Mouse (Mus musculus) neural tube, embryonic 15.5 days (tissue): ENCODE data around the gene Ctrb1. TPM values are rescaled to one million over a fixed set of nuclear protein-coding genes. Genes with fewer than 3 reads are reported as not detected.

Source experiments
- ATAC-seq: fragments of 200-750 bp; cut with Nextera tagmentation; 2 replicates; pipeline ENCODE4 v1.8.0; 2017; ENCODE audit warnings: mild to moderate bottlenecking, moderate TSS enrichment, moderate library complexity; ENCODE audit not compliant: low FRiP score
- H3K27ac ChIP-seq: fragments of 300-500 bp; sonication (generic); replicated peaks from 2 replicates; pipeline ENCODE4 v1.5.1; 2015; ENCODE audit warnings: mild to moderate bottlenecking, inconsistent platforms
- H3K27me3 ChIP-seq: fragments of 300-500 bp; sonication (generic); replicated peaks from 2 replicates; pipeline ENCODE4 v1.6.1; 2015; ENCODE audit warnings: inconsistent platforms
- H3K36me3 ChIP-seq: fragments of 300-500 bp; sonication (generic); 2 replicates; pipeline ENCODE4 v1.6.1; 2015; ENCODE audit warnings: inconsistent platforms
- H3K4me1 ChIP-seq: fragments of 300-500 bp; sonication (generic); 2 replicates; pipeline ENCODE4 v1.6.1; 2015; ENCODE audit warnings: inconsistent platforms
- H3K4me2 ChIP-seq: fragments of 300-500 bp; sonication (generic); 2 replicates; pipeline ENCODE4 v1.6.1; 2015; ENCODE audit warnings: inconsistent platforms, mild to moderate bottlenecking, moderate library complexity
- H3K4me3 ChIP-seq: fragments of 300-500 bp; sonication (generic); replicated peaks from 2 replicates; pipeline ENCODE4 v1.5.1; 2015; ENCODE audit warnings: mild to moderate bottlenecking, inconsistent platforms
- H3K9ac ChIP-seq: fragments of 300-500 bp; sonication (generic); replicated peaks from 2 replicates; pipeline ENCODE4 v1.6.1; 2015; ENCODE audit warnings: mild to moderate bottlenecking, inconsistent platforms
- H3K9me3 ChIP-seq: fragments of 300-500 bp; sonication (generic); replicated peaks from 2 replicates; pipeline ENCODE4 v1.6.1; 2016; ENCODE audit warnings: inconsistent platforms
- WGBS: fragments of 180-500 bp; shearing (Covaris S2); methylation state at CpG from one replicate; pipeline ENCODE4 v1.1.7; 2015; ENCODE audit warnings: mixed read lengths; 5-methylcytosine and 5-hydroxymethylcytosine counted together
- polyA plus RNA-seq: library from polyadenylated mRNA; unstranded; fragments of >200 nt; fragmentation: Nextera tagmentation; extraction: Ambion mirVana; gene quantifications from 2 replicates; pipeline ENCODE4 v1.2.1, GENCODE M21; 2015

Gene Ctrb1
- polyA plus RNA-seq, 1 experiment from 2014 or later: not detected

DNA sequence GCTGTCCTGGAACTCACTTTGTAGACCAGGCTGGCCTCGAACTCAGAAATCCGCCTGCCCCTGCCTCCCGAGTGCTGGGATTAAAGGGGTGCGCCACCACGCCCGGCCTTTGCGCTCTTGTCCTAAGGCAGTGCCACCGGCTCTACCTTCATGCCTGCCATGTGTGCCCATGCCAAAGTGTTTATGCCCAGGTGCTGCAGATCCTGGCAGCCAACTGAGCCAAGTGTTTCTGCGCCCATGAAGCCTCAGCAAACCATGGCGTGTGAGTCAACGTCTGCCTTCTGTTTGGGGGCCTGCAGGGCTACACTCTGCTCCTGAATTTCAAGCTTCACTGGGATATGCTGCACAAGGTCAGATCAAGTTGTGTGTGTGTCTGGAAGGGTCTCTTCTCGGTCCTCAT lies 13.8 kb upstream of the Ctrb1 start:
- no peak for ATAC-seq
- Histone ChIP-seq H3K4me1 (no peaks in the 10 kb centered on the region), H3K27ac (no peak overlapping the region), H3K4me3 (no peak overlapping the region), H3K36me3 (peaks cover 7% of the 10 kb centered on the region), H3K9ac (no peak overlapping the region), H3K27me3 (no peaks in the 10 kb centered on the region), H3K4me2 (no peak overlapping the region), H3K9me3 (no peaks in the 10 kb centered on the region)
- 95% methylated on average over 12 of the region's 12 CpGs for WGBS

DNA sequence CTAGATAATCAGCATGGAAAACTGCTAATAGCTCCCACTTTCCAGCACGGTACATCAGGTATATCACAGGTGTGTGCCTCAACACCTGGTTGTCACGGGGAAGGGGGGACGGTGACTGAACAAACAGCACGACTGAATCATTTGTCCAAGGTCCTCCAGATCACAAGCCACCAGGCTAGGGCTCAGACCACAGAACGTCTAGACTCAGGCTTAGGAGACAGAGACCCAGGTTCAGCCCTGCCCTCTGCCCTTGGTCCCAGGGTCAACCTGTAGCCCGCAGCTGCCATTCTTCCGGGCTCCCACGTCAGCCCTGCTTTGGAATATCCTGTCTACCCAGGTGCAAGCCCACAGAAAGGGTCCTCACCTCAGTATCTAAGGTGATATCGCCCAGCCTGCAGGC lies 10.6 kb upstream of the Ctrb1 start:
- Histone ChIP-seq H3K4me3 (no peak overlapping the region), H3K9me3 (no peaks in the 10 kb centered on the region), H3K36me3 (no peaks in the 10 kb centered on the region), H3K27me3 (no peaks in the 10 kb centered on the region), H3K4me1 (no peaks in the 10 kb centered on the region), H3K9ac (no peak overlapping the region), H3K27ac (no peak overlapping the region), H3K4me2 (no peak overlapping the region)
- ATAC-seq: no peak
- WGBS: 87% methylated on average over 9 of the region's 9 CpGs

DNA sequence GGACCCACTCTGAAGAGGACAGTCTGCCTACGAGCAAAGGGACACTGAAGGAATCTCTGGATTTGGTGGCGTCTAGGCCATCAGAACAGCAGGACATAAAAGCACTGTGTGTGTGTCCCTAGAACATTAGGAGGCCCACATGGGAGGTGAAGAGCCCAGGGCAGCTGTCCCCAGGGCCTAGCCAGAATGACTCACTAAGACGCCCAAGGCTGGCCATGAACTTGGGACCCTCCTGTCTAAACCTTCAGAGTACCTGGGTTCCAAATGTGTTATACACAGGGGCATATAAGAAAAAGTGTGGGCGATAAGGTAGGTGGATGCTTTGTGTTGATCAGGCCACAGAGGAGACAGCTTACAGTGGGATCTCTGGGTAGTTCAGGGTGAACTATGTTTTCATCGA lies 9.9 kb upstream of the Ctrb1 start:
- no peak for ATAC-seq
- no peaks in the 10 kb centered on the region for H3K4me1 ChIP-seq
- no peak overlapping the region for H3K4me3 ChIP-seq
- no peak overlapping the region for H3K4me2 ChIP-seq
- H3K36me3 ChIP-seq: no peaks in the 10 kb centered on the region
- no peaks in the 10 kb centered on the region for H3K9me3 ChIP-seq
- WGBS: 92% methylated on average over 5 of the region's 5 CpGs
- no peak overlapping the region for H3K9ac ChIP-seq
- no peak overlapping the region for H3K27ac ChIP-seq
- H3K27me3 ChIP-seq: no peaks in the 10 kb centered on the region

DNA sequence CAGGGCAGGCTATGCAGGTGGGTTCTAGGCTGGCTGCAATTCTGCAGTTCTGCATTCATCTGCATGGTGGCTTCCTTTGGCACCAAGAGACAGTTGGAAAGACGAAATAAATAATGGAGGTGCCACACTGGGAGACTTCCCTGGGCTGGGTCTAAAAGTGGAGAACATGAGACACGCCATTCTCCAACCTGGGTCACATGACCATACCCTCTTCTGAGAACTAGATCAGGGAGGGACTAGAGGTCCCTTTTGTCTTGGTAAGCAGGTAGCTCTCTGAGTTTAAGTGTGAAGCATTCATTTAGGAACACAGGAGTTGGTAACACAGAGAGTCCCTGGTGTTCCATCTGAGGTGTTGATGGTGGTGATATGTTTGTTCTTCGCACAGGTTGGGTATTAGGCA lies 9.4 kb upstream of the Ctrb1 start:
- ATAC-seq: no peak
- Histone ChIP-seq H3K27me3 (no peaks in the 10 kb centered on the region), H3K27ac (no peak overlapping the region), H3K9me3 (no peaks in the 10 kb centered on the region), H3K4me1 (no peaks in the 10 kb centered on the region), H3K4me2 (no peak overlapping the region), H3K36me3 (no peaks in the 10 kb centered on the region), H3K9ac (no peak overlapping the region), H3K4me3 (no peak overlapping the region)
- 76% methylated on average over 3 of the region's 3 CpGs for WGBS

DNA sequence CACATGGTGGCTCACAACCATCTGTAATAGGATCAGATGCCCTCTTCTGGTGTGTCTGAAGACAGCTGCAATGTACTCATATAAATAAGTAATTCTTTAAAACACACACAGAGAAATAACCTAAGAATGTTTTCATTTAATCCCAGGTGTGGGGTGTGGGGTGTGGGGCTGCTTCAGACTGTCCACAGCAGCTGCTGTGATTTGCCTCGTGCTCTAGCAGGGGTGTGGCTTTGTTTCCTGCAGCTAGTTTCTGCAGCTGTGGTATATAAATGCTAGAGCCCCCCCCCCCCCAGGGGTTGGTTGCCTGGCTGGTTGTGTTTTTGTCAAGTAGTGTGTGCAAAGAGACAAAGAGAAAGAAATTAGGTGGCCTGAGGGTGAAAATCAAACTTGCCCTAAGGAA lies 8.2 kb upstream of the Ctrb1 start:
- WGBS: 31% methylated on average over 1 of the region's 1 CpGs
- no peak for ATAC-seq
- Histone ChIP-seq H3K27ac (no peak overlapping the region), H3K4me2 (no peak overlapping the region), H3K4me1 (no peaks in the 10 kb centered on the region), H3K27me3 (no peaks in the 10 kb centered on the region), H3K4me3 (no peak overlapping the region), H3K9me3 (no peaks in the 10 kb centered on the region), H3K36me3 (no peaks in the 10 kb centered on the region), H3K9ac (no peak overlapping the region)

DNA sequence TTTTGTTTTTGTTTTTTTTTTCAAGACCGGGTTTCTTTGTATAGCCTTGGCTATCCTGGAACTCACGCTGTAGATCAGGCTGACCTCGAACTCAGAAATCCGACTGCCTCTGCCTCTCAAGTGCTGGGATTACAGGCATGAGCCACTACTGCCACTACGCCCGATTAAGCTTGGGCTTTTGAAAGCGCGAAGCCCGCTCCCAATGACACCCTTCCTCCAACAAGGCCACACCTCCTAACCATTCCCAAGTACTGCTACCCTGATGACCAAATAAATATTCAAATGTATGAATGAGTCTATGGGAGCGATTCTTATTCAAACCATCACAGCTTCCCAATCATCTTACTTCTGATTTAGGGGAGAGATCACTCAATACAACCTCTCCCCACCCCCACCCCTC lies 6.8 kb upstream of the Ctrb1 start:
- Histone ChIP-seq H3K9me3 (no peaks in the 10 kb centered on the region), H3K27me3 (no peaks in the 10 kb centered on the region), H3K36me3 (no peaks in the 10 kb centered on the region), H3K4me3 (no peak overlapping the region), H3K27ac (no peak overlapping the region), H3K4me1 (0 out of 2 replicates have a peak, but pooled peaks cover 3% of the 10 kb centered on the region), H3K4me2 (no peak overlapping the region), H3K9ac (no peak overlapping the region)
- 80% methylated on average over 10 of the region's 10 CpGs for WGBS
- no peak for ATAC-seq

DNA sequence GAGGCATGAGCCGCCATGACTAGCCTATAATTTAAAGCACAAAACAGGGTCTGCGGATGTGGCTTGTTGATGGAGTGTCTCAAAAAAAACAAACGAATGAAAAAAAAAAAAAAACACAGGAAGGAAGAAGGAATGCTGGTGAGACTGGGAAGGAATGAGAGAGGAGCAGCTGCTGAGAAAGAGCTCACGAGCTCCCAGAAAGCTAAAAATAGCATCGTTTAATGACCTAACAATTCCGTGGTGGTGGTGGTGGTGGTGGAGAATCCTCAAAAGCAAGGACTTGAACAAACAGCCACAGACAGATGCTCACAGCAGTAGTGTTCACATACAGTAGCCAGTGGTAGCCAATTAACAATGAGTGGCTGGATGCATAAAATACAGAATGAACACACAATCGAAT lies 4.6 kb upstream of the Ctrb1 start:
- no peak for ATAC-seq
- Histone ChIP-seq H3K9me3 (no peaks in the 10 kb centered on the region), H3K27ac (no peak overlapping the region), H3K36me3 (no peaks in the 10 kb centered on the region), H3K4me3 (no peak overlapping the region), H3K4me2 (no peak overlapping the region), H3K9ac (no peak overlapping the region), H3K4me1 (0 out of 2 replicates have a peak, but pooled peaks cover 3% of the 10 kb centered on the region), H3K27me3 (no peaks in the 10 kb centered on the region)
- 64% methylated on average over 7 of the region's 7 CpGs for WGBS

DNA sequence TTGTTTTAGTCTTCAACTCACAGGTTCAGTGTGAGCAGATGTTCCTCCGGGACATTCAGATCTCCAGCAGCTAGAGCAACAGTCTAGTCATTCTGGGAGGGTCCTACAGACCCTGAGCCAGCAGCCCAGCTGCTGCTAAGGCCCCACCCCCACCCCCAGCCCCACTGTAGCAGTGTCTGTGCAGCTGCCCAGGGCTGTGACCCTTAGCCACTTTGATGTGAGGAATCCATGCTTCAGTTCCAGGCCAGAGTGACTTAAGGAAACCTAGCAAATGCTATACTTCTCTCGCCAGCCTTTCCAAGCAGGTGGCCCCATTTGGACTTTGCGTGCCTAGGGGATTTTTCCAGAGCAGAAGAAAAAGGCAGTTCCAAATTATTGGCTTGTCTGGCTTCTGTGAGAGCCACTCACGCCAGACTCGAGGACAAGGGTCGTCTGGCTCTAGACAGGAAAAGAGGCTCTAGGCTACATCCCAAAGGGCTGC lies 2.5 kb upstream of the Ctrb1 start:
- H3K9ac ChIP-seq: no peak overlapping the region
- H3K4me2 ChIP-seq: no peak overlapping the region
- 0 out of 2 replicates have a peak, but pooled peaks cover 3% of the 10 kb centered on the region for H3K4me1 ChIP-seq
- no peaks in the 10 kb centered on the region for H3K9me3 ChIP-seq
- H3K36me3 ChIP-seq: no peaks in the 10 kb centered on the region
- H3K27me3 ChIP-seq: no peaks in the 10 kb centered on the region
- no peak for ATAC-seq
- 76% methylated on average over 6 of the region's 6 CpGs for WGBS
- no peak overlapping the region for H3K4me3 ChIP-seq
- H3K27ac ChIP-seq: no peak overlapping the region

DNA sequence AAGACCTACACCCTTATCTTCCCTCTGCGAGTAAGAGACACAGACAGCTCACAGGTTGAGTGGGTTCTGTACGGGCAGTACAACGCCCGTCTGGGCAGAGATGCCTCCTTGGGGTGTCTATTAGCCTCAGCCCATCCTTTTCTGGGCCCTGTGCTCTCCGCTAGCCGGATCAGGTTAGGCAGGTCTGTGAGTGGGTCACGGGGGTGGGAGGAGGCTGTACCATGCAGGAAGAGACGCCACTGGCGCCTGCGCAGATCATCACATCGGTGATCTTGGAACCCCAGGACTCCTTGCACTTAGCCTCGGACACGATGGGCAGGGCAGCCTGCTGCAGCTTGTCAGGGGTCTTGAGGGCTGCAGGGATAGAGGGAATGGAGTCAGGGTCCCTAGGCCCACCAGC lies 3.9 kb downstream of the Ctrb1 start:
- Histone ChIP-seq H3K4me2 (no peak overlapping the region), H3K27ac (no peak overlapping the region), H3K27me3 (no peaks in the 10 kb centered on the region), H3K4me3 (no peak overlapping the region), H3K4me1 (no peaks in the 10 kb centered on the region), H3K36me3 (no peaks in the 10 kb centered on the region), H3K9me3 (no peaks in the 10 kb centered on the region), H3K9ac (no peak overlapping the region)
- WGBS: 81% methylated on average over 13 of the region's 13 CpGs
- ATAC-seq: no peak

DNA sequence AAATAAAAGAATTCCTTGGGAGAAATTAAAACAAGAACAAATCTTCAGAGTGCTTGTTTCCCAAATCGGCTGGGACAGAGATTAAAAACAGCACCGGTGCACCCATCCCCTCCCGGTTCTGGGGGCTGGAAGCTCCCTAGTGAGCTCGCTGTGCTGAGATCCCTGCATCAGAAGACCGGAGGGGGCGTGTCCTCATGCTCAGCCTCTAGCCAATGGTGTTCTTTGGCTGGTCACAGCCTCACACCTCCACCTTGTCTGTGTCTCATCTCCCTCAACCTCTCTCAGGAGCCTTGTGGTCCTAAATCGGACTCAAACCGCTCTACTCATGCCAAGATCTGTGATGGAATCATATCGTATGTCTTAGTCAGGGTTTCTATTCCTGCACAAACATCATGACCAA lies 8.3 kb downstream of the Ctrb1 start:
- Histone ChIP-seq H3K27ac (no peak overlapping the region), H3K9me3 (no peaks in the 10 kb centered on the region), H3K4me2 (no peak overlapping the region), H3K4me3 (no peak overlapping the region), H3K27me3 (no peaks in the 10 kb centered on the region), H3K4me1 (0 out of 2 replicates have a peak, but pooled peaks cover 3% of the 10 kb centered on the region), H3K36me3 (no peaks in the 10 kb centered on the region), H3K9ac (no peak overlapping the region)
- no peak for ATAC-seq
- WGBS: 34% methylated on average over 9 of the region's 9 CpGs

DNA sequence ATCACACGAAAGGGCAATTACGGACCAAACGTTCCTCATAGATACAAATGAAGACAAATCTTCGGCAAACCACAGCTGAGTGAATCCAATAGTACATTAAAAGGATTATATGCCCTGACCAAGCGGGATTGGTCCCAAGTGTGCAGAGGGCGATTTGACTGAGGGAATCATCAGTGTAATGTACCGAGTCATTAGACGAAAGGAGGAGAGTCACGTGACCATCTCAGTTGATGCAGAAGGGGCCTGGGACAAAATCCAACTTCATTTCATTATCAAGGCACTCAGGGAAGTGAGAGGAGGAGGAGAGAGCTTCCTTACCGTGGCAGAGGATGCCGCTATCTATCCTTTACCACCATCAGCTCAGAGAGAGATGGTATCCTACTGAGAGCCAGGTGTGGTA lies 9.7 kb downstream of the Ctrb1 start:
- Histone ChIP-seq H3K9me3 (no peaks in the 10 kb centered on the region), H3K4me2 (peak overlapping the region; percentile 30), H3K36me3 (no peaks in the 10 kb centered on the region), H3K27me3 (no peaks in the 10 kb centered on the region), H3K4me3 (no peak overlapping the region), H3K27ac (peak overlapping the region; percentile 48), H3K9ac (no peak overlapping the region), H3K4me1 (0 out of 2 replicates have a peak, but pooled peaks cover 3% of the 10 kb centered on the region)
- WGBS: 32% methylated on average over 11 of the region's 11 CpGs
- ATAC-seq: 0 out of 2 replicates have a peak, but pooled peaks have one; percentile 21

DNA sequence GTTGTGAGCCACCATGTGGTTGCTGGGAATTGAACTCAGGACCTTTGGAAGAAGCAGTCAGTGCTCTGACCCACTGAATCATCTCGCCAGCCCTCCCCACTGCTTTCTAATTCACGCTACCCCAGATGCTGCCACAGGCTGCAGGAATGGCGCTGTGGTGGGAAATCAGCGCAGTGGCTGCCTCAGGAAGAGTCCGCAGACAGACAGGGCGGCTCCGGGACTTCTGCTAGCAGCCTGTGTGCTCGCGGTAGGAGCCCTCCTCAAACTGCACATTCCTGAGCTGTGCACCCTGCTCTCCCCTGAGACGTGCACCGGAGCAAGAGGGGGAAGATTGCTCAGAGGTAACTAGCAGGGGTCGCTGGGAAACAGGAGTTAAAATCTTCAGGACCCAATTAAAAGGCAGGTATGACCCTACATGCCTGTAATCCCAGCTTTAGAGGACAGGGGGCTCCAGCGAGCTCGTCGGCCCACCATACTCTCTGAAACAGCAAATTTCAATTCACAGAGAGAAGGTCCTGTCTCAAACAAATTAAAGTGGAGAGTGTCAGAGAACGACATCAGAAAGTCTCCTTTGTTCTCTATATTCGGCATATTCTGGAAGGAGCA lies 10.3 kb downstream of the Ctrb1 start:
- Histone ChIP-seq H3K4me3 (no peak overlapping the region), H3K4me1 (0 out of 2 replicates have a peak, but pooled peaks cover 3% of the 10 kb centered on the region), H3K36me3 (no peaks in the 10 kb centered on the region), H3K27me3 (no peaks in the 10 kb centered on the region), H3K27ac (peak overlapping the region; percentile 48), H3K9me3 (no peaks in the 10 kb centered on the region), H3K9ac (no peak overlapping the region), H3K4me2 (peak overlapping the region; percentile 30)
- WGBS: 32% methylated on average over 17 of the region's 17 CpGs
- peak; percentile 47; the same call in 1 of the 2 replicates for ATAC-seq
